Mouse (Mus musculus): Measurements from ENCODE around the gene Rpp25. TPM values are rescaled to one million over a fixed set of nuclear protein-coding genes. Genes with fewer than 3 reads are reported as not detected.
A peak's percentile ranks its signal among the peaks of the same experiment; 100 is the strongest.

Gene Rpp25
- total and polyA plus RNA-seq, 3 experiments, result 2.9 to 10.8 (median 5.4) TPM

GRCm38 (mm10) chr9:57468914-57469313 is 34.9 kb upstream of the Rpp25 start:
- DNase-seq (ENCODE audit: low spot score) (no peak), ATAC-seq (ENCODE audit: extremely low read depth, insufficient number of reproducible peaks, low FRiP score, poor library complexity, severe bottlenecking) (no peak)
- peaks cover 18% of the 10 kb centered on the region for H3K27me3 ChIP-seq (ENCODE audit: insufficient read depth, low read length)

GRCm38 (mm10) chr9:57485774-57486173 is 18.1 kb upstream of the Rpp25 start:
- peak; percentile 77 for DNase-seq (ENCODE audit: low spot score)
- Histone ChIP-seq H3K9me3 (replicated peaks) (peaks cover 9% of the 10 kb centered on the region; the same call in 1 of the 2 replicates), H3K27me3 (ENCODE audit: insufficient read depth, low read length) (peaks cover 30% of the 10 kb centered on the region), H3K4me3 (ENCODE audit: low read depth, low read length) (no peak overlapping the region), H3K36me3 (replicated peaks) (no peaks in the 10 kb centered on the region), H3K4me1 (ENCODE audit: insufficient read depth, low read depth, low read length) (peaks cover 20% of the 10 kb centered on the region)
- ATAC-seq (ENCODE audit: extremely low read depth, insufficient number of reproducible peaks, low FRiP score, poor library complexity, severe bottlenecking), result no peak
- peak; percentile 98 for TF ChIP-seq CTCF (IDR thresholded peaks at IDR 0.05; ENCODE audit: low read depth, low read length)
- no peak for TF ChIP-seq TAL1 (conservative IDR thresholded peaks at IDR 0.05; ENCODE audit: low read depth, low read length)

More at GRCm38 (mm10) chr9:57468914-57469313, 34.9 kb upstream of the Rpp25 start:
- peaks cover 9% of the 10 kb centered on the region; the same call in 1 of the 2 replicates for H3K4me1 ChIP-seq (ENCODE audit: insufficient read depth, low read depth, low read length)
- no peaks in the 10 kb centered on the region for H3K36me3 ChIP-seq (replicated peaks)
- no peak overlapping the region for H3K4me3 ChIP-seq (ENCODE audit: low read depth, low read length)
- TF ChIP-seq GATA2 (IDR thresholded peaks at IDR 0.05; ENCODE audit: borderline replicate concordance, low read depth, low read length) (no peak), TAL1 (conservative IDR thresholded peaks at IDR 0.05; ENCODE audit: low read depth, low read length) (no peak), GATA1 (IDR thresholded peaks at IDR 0.05; ENCODE audit: borderline replicate concordance, low read length) (no peak), POLR2AphosphoS5 (IDR thresholded peaks at IDR 0.05; ENCODE audit: insufficient replicate concordance, low read depth, low read length) (no peak), CTCF (IDR thresholded peaks at IDR 0.05; ENCODE audit: low read depth, low read length) (no peak)
- 0 out of 2 replicates have a peak, but pooled peaks cover 3% of the 10 kb centered on the region for H3K9me3 ChIP-seq (replicated peaks)

- H3K4me3 ChIP-seq (ENCODE audit: low read depth, low read length), result no peak overlapping the region
- no peak for ATAC-seq (ENCODE audit: extremely low read depth, insufficient number of reproducible peaks, low FRiP score, poor library complexity, severe bottlenecking)
- peaks cover 30% of the 10 kb centered on the region for H3K27me3 ChIP-seq (ENCODE audit: insufficient read depth, low read length)
These were observed 16.0 kb upstream of the Rpp25 start for GRCm38 (mm10) chr9:57487807-57488206.

GRCm38 (mm10) chr9:57493532-57493931 is 10.3 kb upstream of the Rpp25 start:
- Histone ChIP-seq H3K36me3 (replicated peaks) (no peaks in the 10 kb centered on the region), H3K9me3 (replicated peaks) (peaks cover 10% of the 10 kb centered on the region; the same call in 1 of the 2 replicates), H3K4me1 (ENCODE audit: insufficient read depth, low read depth, low read length) (peaks cover 12% of the 10 kb centered on the region), H3K4me3 (ENCODE audit: low read depth, low read length) (no peak overlapping the region), H3K27me3 (ENCODE audit: insufficient read depth, low read length) (peaks cover 17% of the 10 kb centered on the region)
- no peak for ATAC-seq (ENCODE audit: extremely low read depth, insufficient number of reproducible peaks, low FRiP score, poor library complexity, severe bottlenecking)
- no peak for DNase-seq (ENCODE audit: low spot score)
- TF ChIP-seq GATA2 (IDR thresholded peaks at IDR 0.05; ENCODE audit: borderline replicate concordance, low read depth, low read length) (no peak), GATA1 (IDR thresholded peaks at IDR 0.05; ENCODE audit: borderline replicate concordance, low read length) (no peak), TAL1 (conservative IDR thresholded peaks at IDR 0.05; ENCODE audit: low read depth, low read length) (no peak), CTCF (IDR thresholded peaks at IDR 0.05; ENCODE audit: low read depth, low read length) (no peak), POLR2AphosphoS5 (IDR thresholded peaks at IDR 0.05; ENCODE audit: insufficient replicate concordance, low read depth, low read length) (no peak)

More at GRCm38 (mm10) chr9:57487807-57488206, 16.0 kb upstream of the Rpp25 start:
- Histone ChIP-seq H3K9me3 (replicated peaks) (peaks cover 13% of the 10 kb centered on the region; the same call in 1 of the 2 replicates), H3K4me1 (ENCODE audit: insufficient read depth, low read depth, low read length) (peaks cover 20% of the 10 kb centered on the region), H3K36me3 (replicated peaks) (no peaks in the 10 kb centered on the region)
- no peak for TF ChIP-seq CTCF (IDR thresholded peaks at IDR 0.05; ENCODE audit: low read depth, low read length)
- no peak for TF ChIP-seq GATA1 (IDR thresholded peaks at IDR 0.05; ENCODE audit: borderline replicate concordance, low read length)
- TF ChIP-seq GATA2 (IDR thresholded peaks at IDR 0.05; ENCODE audit: borderline replicate concordance, low read depth, low read length), result no peak
- no peak for TF ChIP-seq TAL1 (conservative IDR thresholded peaks at IDR 0.05; ENCODE audit: low read depth, low read length)
- no peak for TF ChIP-seq POLR2AphosphoS5 (IDR thresholded peaks at IDR 0.05; ENCODE audit: insufficient replicate concordance, low read depth, low read length)
- DNase-seq (ENCODE audit: low spot score), result no peak

- DNase-seq (ENCODE audit: low spot score) (no peak), ATAC-seq (ENCODE audit: extremely low read depth, insufficient number of reproducible peaks, low FRiP score, poor library complexity, severe bottlenecking) (no peak)
- Histone ChIP-seq H3K36me3 (replicated peaks) (no peaks in the 10 kb centered on the region), H3K27me3 (ENCODE audit: insufficient read depth, low read length) (peaks cover 16% of the 10 kb centered on the region), H3K4me1 (ENCODE audit: insufficient read depth, low read depth, low read length) (peaks cover 22% of the 10 kb centered on the region), H3K9me3 (replicated peaks) (peaks cover 10% of the 10 kb centered on the region; the same call in 1 of the 2 replicates), H3K4me3 (ENCODE audit: low read depth, low read length) (no peak overlapping the region)
- TF ChIP-seq CTCF (IDR thresholded peaks at IDR 0.05; ENCODE audit: low read depth, low read length) (no peak), POLR2AphosphoS5 (IDR thresholded peaks at IDR 0.05; ENCODE audit: insufficient replicate concordance, low read depth, low read length) (no peak), GATA2 (IDR thresholded peaks at IDR 0.05; ENCODE audit: borderline replicate concordance, low read depth, low read length) (no peak), GATA1 (IDR thresholded peaks at IDR 0.05; ENCODE audit: borderline replicate concordance, low read length) (no peak), TAL1 (conservative IDR thresholded peaks at IDR 0.05; ENCODE audit: low read depth, low read length) (no peak)
These were observed 8.9 kb upstream of the Rpp25 start for GRCm38 (mm10) chr9:57494970-57495369.

GRCm38 (mm10) chr9:57497236-57497635 is 6.6 kb upstream of the Rpp25 start:
- Histone ChIP-seq H3K9me3 (replicated peaks) (no peaks in the 10 kb centered on the region), H3K36me3 (replicated peaks) (no peaks in the 10 kb centered on the region), H3K4me1 (ENCODE audit: insufficient read depth, low read depth, low read length) (peaks cover 22% of the 10 kb centered on the region), H3K4me3 (ENCODE audit: low read depth, low read length) (no peak overlapping the region), H3K27me3 (ENCODE audit: insufficient read depth, low read length) (peaks cover 31% of the 10 kb centered on the region)
- ATAC-seq (ENCODE audit: extremely low read depth, insufficient number of reproducible peaks, low FRiP score, poor library complexity, severe bottlenecking) (no peak), DNase-seq (ENCODE audit: low spot score) (no peak)
- TF ChIP-seq GATA1 (IDR thresholded peaks at IDR 0.05; ENCODE audit: borderline replicate concordance, low read length) (no peak), GATA2 (IDR thresholded peaks at IDR 0.05; ENCODE audit: borderline replicate concordance, low read depth, low read length) (no peak), POLR2AphosphoS5 (IDR thresholded peaks at IDR 0.05; ENCODE audit: insufficient replicate concordance, low read depth, low read length) (no peak), CTCF (IDR thresholded peaks at IDR 0.05; ENCODE audit: low read depth, low read length) (no peak), TAL1 (conservative IDR thresholded peaks at IDR 0.05; ENCODE audit: low read depth, low read length) (no peak)

Data from G1E (cell line).